Mouse (Mus musculus) stomach, embryonic 14.5 days (tissue): ENCODE measurements at regions not wholly inside any gene's neighbourhood (a gene's known extent, or its start where the extent isn't known, plus 50 kb on each side); places are given as distances from the start of the nearest gene placed in this dataset.

Experiments used
- ATAC-seq: fragments of 200-750 bp; cut with Nextera tagmentation; 2 replicates; pipeline ENCODE4 v1.8.0; 2017; ENCODE audit warnings: low read depth, moderate TSS enrichment; ENCODE audit not compliant: insufficient number of reproducible peaks, insufficient read depth, low FRiP score
- H3K27ac ChIP-seq: fragments of 300-500 bp; sonication (generic); 2 replicates; pipeline ENCODE4 v1.5.1; 2014; ENCODE audit warnings: mild to moderate bottlenecking, low read length, moderate library complexity, mixed read lengths
- H3K27me3 ChIP-seq: fragments of 300-500 bp; sonication (generic); 2 replicates; pipeline ENCODE4 v1.6.1; 2014; ENCODE audit warnings: low read length, control low read depth, mixed read lengths; ENCODE audit not compliant: control insufficient read depth, insufficient read depth
- H3K36me3 ChIP-seq: fragments of 300-500 bp; sonication (generic); 2 replicates; pipeline ENCODE4 v1.6.1; 2014; ENCODE audit warnings: mild to moderate bottlenecking, control low read depth, low read length, moderate library complexity, mixed read lengths; ENCODE audit not compliant: control insufficient read depth, insufficient read depth
- H3K4me1 ChIP-seq: fragments of 300-500 bp; sonication (generic); 2 replicates; pipeline ENCODE4 v1.6.1; 2014; ENCODE audit warnings: low read length, control low read depth, mixed read lengths; ENCODE audit not compliant: control insufficient read depth, insufficient read depth
- H3K4me2 ChIP-seq: fragments of 300-500 bp; sonication (generic); replicated peaks from 2 replicates; pipeline ENCODE4 v1.6.1; 2014; ENCODE audit warnings: low read depth, low read length, control low read depth
- H3K4me3 ChIP-seq: fragments of 300-500 bp; sonication (generic); 2 replicates; pipeline ENCODE4 v1.5.1; 2014; ENCODE audit warnings: low read depth, low read length, control low read depth
- H3K9ac ChIP-seq: fragments of 300-500 bp; sonication (generic); replicated peaks from 2 replicates; pipeline ENCODE4 v1.6.1; 2014; ENCODE audit warnings: low read depth, mild to moderate bottlenecking, control low read depth, low read length, moderate library complexity, mixed read lengths
- H3K9me3 ChIP-seq: fragments of 300-500 bp; sonication (generic); 2 replicates; pipeline ENCODE4 v1.6.1; 2016; ENCODE audit warnings: low read depth, low read length, control low read depth; ENCODE audit not compliant: control insufficient read depth
- WGBS: fragments of 180-500 bp; shearing (Covaris S2); extraction: QIAGEN DNeasy Blood & Tissue Kit; methylation state at CpG from one replicate; pipeline ENCODE4 v1.1.7; 2014; 5-methylcytosine and 5-hydroxymethylcytosine counted together

GRCm38 (mm10) chr15:5554526-5554925 is 310.5 kb upstream of the Ptger4 start:
- 77% methylated on average over 4 of the region's 4 CpGs for WGBS

GRCm38 (mm10) chr15:5554926-5555325 is 310.9 kb upstream of the Ptger4 start:
- Histone ChIP-seq H3K4me1 (no peaks in the 10 kb centered on the region), H3K36me3 (no peaks in the 10 kb centered on the region), H3K9ac (no peak overlapping the region), H3K4me3 (no peak overlapping the region), H3K27ac (no peak overlapping the region), H3K4me2 (no peak overlapping the region), H3K9me3 (no peaks in the 10 kb centered on the region), H3K27me3 (no peaks in the 10 kb centered on the region)
- ATAC-seq = no peak
- 75% methylated on average over 4 of the region's 4 CpGs for WGBS

More at GRCm38 (mm10) chr15:5554526-5554925, 310.5 kb upstream of the Ptger4 start:
- H3K9ac ChIP-seq = no peak overlapping the region
- no peaks in the 10 kb centered on the region for H3K4me1 ChIP-seq
- ATAC-seq = no peak
- no peak overlapping the region for H3K4me2 ChIP-seq
- no peaks in the 10 kb centered on the region for H3K36me3 ChIP-seq
- no peaks in the 10 kb centered on the region for H3K9me3 ChIP-seq
- H3K27ac ChIP-seq = no peak overlapping the region
- H3K27me3 ChIP-seq = no peaks in the 10 kb centered on the region
- H3K4me3 ChIP-seq = no peak overlapping the region

DNA sequence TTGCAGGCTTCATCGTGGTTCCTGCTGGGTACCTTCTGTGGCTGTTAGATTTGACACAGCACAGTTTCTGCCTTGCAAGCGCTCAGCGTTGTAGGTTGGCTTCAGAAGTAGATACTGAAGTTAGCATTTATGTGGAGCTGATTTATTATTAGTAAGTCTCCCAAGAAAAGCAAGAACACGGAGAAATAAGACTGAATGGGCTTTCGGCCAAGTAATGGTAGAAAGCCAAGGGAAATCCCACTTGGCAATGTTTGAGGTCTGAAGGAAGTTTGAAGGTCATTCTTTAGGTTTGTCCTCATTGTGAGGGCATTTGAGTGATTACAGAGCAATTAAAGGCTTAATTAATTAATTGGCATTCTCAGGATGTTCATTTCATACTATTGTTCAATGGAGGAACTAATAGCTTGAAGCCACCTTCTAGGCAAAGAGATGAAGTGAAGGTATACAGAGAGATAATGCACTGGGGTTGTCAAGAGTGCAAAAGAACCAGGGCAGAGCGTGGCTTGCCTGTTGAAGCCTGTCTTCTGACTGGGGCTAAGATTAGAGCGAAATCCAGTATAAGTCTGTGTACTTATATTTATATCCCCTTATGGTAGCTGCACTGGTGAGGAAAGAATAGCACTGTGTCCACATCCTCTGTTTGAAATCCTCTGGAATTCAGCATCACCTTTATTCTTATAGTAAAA is 311.5 kb upstream of the Ptger4 start:
- no peak overlapping the region for H3K4me2 ChIP-seq
- WGBS = 57% methylated on average over 7 of the region's 7 CpGs
- H3K36me3 ChIP-seq = no peaks in the 10 kb centered on the region
- no peak overlapping the region for H3K4me3 ChIP-seq
- ATAC-seq = no peak
- H3K27me3 ChIP-seq = no peaks in the 10 kb centered on the region
- no peaks in the 10 kb centered on the region for H3K9me3 ChIP-seq
- no peak overlapping the region for H3K9ac ChIP-seq
- no peak overlapping the region for H3K27ac ChIP-seq
- no peaks in the 10 kb centered on the region for H3K4me1 ChIP-seq

DNA sequence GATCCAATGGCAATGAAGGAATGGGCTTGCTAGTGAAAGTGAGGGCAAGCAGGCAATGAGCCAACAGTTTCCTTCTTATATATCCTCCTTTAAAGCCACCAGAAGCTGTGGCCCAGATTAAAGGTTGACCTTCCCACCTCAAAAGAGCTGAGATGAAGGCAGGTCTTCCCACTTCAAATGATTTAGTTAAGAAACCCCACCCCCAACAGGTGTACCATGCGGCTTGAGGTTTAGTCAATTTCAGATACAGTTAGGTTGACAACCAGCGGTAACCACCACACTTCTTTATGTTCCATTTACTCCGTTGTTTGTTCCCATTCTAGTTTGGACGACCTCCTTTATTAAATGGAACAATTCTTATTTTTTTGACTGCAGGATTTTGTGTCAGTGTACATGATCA is 317.8 kb upstream of the Ptger4 start:
- no peak overlapping the region for H3K27ac ChIP-seq
- no peak overlapping the region for H3K4me3 ChIP-seq
- H3K9me3 ChIP-seq = no peaks in the 10 kb centered on the region
- no peaks in the 10 kb centered on the region for H3K27me3 ChIP-seq
- no peak for ATAC-seq
- WGBS = 88% methylated on average over 4 of the region's 4 CpGs
- no peak overlapping the region for H3K4me2 ChIP-seq
- no peak overlapping the region for H3K9ac ChIP-seq
- no peaks in the 10 kb centered on the region for H3K36me3 ChIP-seq
- H3K4me1 ChIP-seq = no peaks in the 10 kb centered on the region

GRCm38 (mm10) chr15:5574366-5574765 is 330.4 kb upstream of the Ptger4 start:
- Histone ChIP-seq H3K9ac (no peak overlapping the region), H3K4me2 (no peak overlapping the region), H3K36me3 (no peaks in the 10 kb centered on the region), H3K27ac (no peak overlapping the region), H3K9me3 (no peaks in the 10 kb centered on the region), H3K27me3 (no peaks in the 10 kb centered on the region), H3K4me3 (no peak overlapping the region), H3K4me1 (no peaks in the 10 kb centered on the region)
- no peak for ATAC-seq

GRCm38 (mm10) chr15:5579559-5579958 is 335.6 kb upstream of the Ptger4 start:
- WGBS = 79% methylated on average over 2 of the region's 2 CpGs
- H3K4me2 ChIP-seq = no peak overlapping the region
- H3K9ac ChIP-seq = no peak overlapping the region
- H3K4me1 ChIP-seq = no peaks in the 10 kb centered on the region
- no peaks in the 10 kb centered on the region for H3K36me3 ChIP-seq
- H3K27ac ChIP-seq = no peak overlapping the region
- ATAC-seq = no peak
- H3K4me3 ChIP-seq = no peak overlapping the region
- H3K27me3 ChIP-seq = no peaks in the 10 kb centered on the region
- H3K9me3 ChIP-seq = no peaks in the 10 kb centered on the region

GRCm38 (mm10) chr15:5580416-5580815 is 336.4 kb upstream of the Ptger4 start:
- WGBS = 96% methylated on average over 4 of the region's 4 CpGs
- H3K4me1 ChIP-seq = no peaks in the 10 kb centered on the region
- H3K4me2 ChIP-seq = no peak overlapping the region
- H3K4me3 ChIP-seq = no peak overlapping the region
- no peak for ATAC-seq
- no peaks in the 10 kb centered on the region for H3K9me3 ChIP-seq
- H3K36me3 ChIP-seq = no peaks in the 10 kb centered on the region
- H3K27ac ChIP-seq = no peak overlapping the region
- H3K9ac ChIP-seq = no peak overlapping the region
- no peaks in the 10 kb centered on the region for H3K27me3 ChIP-seq

DNA sequence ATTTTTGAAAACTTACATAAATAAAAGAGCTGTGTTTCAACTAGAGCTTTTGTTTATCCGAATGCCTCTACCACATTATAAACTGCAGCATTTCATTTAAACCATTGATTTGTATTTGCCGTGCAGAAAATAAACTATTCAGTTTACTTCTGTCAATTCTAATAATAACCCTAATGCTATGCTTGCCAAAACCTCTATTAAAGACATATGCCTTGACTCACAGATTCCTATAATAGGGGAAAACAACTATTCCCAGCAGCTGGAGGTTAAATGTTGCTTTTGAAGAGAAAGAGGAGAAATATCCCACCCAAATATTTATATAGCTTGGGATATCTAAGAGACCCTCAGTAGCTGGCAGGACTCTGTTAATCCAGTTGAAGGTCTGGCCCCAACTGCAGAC is 340.4 kb upstream of the Ptger4 start:
- no peak overlapping the region for H3K4me3 ChIP-seq
- no peaks in the 10 kb centered on the region for H3K36me3 ChIP-seq
- H3K27me3 ChIP-seq = no peaks in the 10 kb centered on the region
- H3K4me2 ChIP-seq = no peak overlapping the region
- 66% methylated on average over 2 of the region's 2 CpGs for WGBS
- no peak overlapping the region for H3K27ac ChIP-seq
- no peaks in the 10 kb centered on the region for H3K4me1 ChIP-seq
- H3K9ac ChIP-seq = no peak overlapping the region
- ATAC-seq = no peak
- H3K9me3 ChIP-seq = no peaks in the 10 kb centered on the region

GRCm38 (mm10) chr15:5604732-5605266 is 360.8 kb upstream of the Ptger4 start:
- Histone ChIP-seq H3K9me3 (no peaks in the 10 kb centered on the region), H3K9ac (no peak overlapping the region), H3K27ac (no peak overlapping the region), H3K36me3 (no peaks in the 10 kb centered on the region), H3K27me3 (no peaks in the 10 kb centered on the region), H3K4me1 (no peaks in the 10 kb centered on the region), H3K4me3 (no peak overlapping the region), H3K4me2 (no peak overlapping the region)
- no peak for ATAC-seq
- WGBS = 59% methylated on average over 4 of the region's 4 CpGs
